Mouse (Mus musculus): Measurements from ENCODE around the gene Sun1.

DNA sequence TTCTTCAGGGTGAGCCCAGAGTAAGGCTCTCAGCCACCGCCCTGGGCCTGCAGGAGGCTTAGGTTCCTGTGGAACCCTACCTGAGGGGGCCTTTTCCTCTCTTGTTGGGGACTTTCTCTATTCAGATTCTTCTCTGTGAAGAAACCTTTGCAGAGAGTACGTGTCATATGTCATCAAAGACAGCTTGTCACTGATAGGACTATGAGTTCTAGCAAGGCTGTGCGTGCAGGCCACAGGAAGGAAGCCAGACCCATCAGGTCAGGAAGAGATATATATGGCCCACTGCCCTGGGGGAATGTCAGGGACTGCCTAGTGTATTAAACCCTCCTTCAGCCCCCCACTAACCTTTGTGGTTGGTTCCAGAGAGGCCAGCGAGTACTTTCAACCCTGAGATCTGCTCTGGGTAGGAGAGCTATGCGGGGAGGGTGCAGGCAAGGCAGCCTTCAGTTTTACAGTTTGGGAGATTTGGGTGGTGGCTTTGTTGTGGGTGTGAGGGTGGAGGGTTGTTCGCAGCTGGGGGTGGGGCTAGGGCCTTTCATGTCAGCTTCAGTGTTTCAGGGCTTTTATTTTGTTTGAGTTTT lies 33.6 kb upstream of the Sun1 start:
- TF ChIP-seq CTCF (IDR thresholded peaks at IDR 0.05) (no peak), EP300 (IDR thresholded peaks at IDR 0.05) (no peak; the same call in 1 of the 2 replicates)
